Mouse (Mus musculus) intestine, embryonic 14.5 days (tissue): ENCODE data around the gene Ankrd13b. TPM values are rescaled to one million over a fixed set of nuclear protein-coding genes. Genes with fewer than 3 reads are reported as not detected.

Experiments used
- ATAC-seq: fragments of 200-750 bp; cut with Nextera tagmentation; replicated peaks from 2 replicates; pipeline ENCODE4 v1.8.0; 2017; ENCODE audit warnings: low read depth, moderate number of reproducible peaks, moderate TSS enrichment, moderate library complexity; ENCODE audit not compliant: low FRiP score, low TSS enrichment
- DNase-seq: peaks from one replicate; pipeline ENCODE4 v3.0.0-alpha.2; 2018; ENCODE audit warnings: low spot score
- H3K27ac ChIP-seq: fragments of 300-500 bp; sonication (generic); 2 replicates; pipeline ENCODE4 v1.5.1; 2014; ENCODE audit warnings: low read depth, mild to moderate bottlenecking, control low read depth
- H3K27me3 ChIP-seq: fragments of 300-500 bp; sonication (generic); replicated peaks from 2 replicates; pipeline ENCODE4 v1.6.1; 2014; ENCODE audit warnings: low read length, control low read depth; ENCODE audit not compliant: control insufficient read depth, insufficient read depth
- H3K36me3 ChIP-seq: fragments of 300-500 bp; sonication (generic); 2 replicates; pipeline ENCODE4 v1.6.1; 2014; ENCODE audit warnings: low read length, control low read depth; ENCODE audit not compliant: control insufficient read depth, insufficient read depth
- H3K4me1 ChIP-seq: fragments of 300-500 bp; sonication (generic); replicated peaks from 2 replicates; pipeline ENCODE4 v1.6.1; 2014; ENCODE audit warnings: low read length, control low read depth, mixed read lengths; ENCODE audit not compliant: control insufficient read depth, insufficient read depth
- H3K4me2 ChIP-seq: fragments of 300-500 bp; sonication (generic); 2 replicates; pipeline ENCODE4 v1.6.1; 2014; ENCODE audit warnings: low read length
- H3K4me3 ChIP-seq: fragments of 300-500 bp; sonication (generic); 2 replicates; pipeline ENCODE4 v1.5.1; 2014; ENCODE audit warnings: low read depth, low read length, control low read depth, mixed read lengths
- H3K9ac ChIP-seq: fragments of 300-500 bp; sonication (generic); 2 replicates; pipeline ENCODE4 v1.6.1; 2014; ENCODE audit warnings: mild to moderate bottlenecking, low read length
- H3K9me3 ChIP-seq: fragments of 300-500 bp; sonication (generic); 2 replicates; pipeline ENCODE4 v1.6.1; 2016; ENCODE audit warnings: low read length, control low read depth; ENCODE audit not compliant: control insufficient read depth
- WGBS: fragments of 180-500 bp; shearing (Covaris S2); extraction: QIAGEN DNeasy Blood & Tissue Kit; methylation state at CpG from one replicate; pipeline ENCODE4 v1.1.7; 2014; 5-methylcytosine and 5-hydroxymethylcytosine counted together
- polyA plus RNA-seq: library from polyadenylated mRNA; unstranded; fragments of >200 nt; fragmentation: Nextera tagmentation; extraction: Ambion mirVana; gene quantifications from 2 replicates; pipeline ENCODE4 v1.2.1, GENCODE M21; 2014

Ankrd13b gene
- polyA plus RNA-seq, 1 experiment from 2014 or later: 8.3 TPM

GRCm38 (mm10) chr11:77463786-77464185, 25.7 kb downstream of the Ankrd13b start:
- no peak overlapping the region for H3K27ac ChIP-seq
- H3K4me3 ChIP-seq: no peak overlapping the region
- 71% methylated on average over 10 of the region's 10 CpGs for WGBS
- H3K36me3 ChIP-seq: no peaks in the 10 kb centered on the region
- DNase-seq (no peak), ATAC-seq (no peak)
- peaks cover 65% of the 10 kb centered on the region for H3K27me3 ChIP-seq
- H3K4me2 ChIP-seq: no peak overlapping the region
- peaks cover 9% of the 10 kb centered on the region; the same call in 1 of the 2 replicates for H3K4me1 ChIP-seq
- H3K9me3 ChIP-seq: no peaks in the 10 kb centered on the region
- no peak overlapping the region for H3K9ac ChIP-seq

- Histone ChIP-seq H3K4me3 (no peak overlapping the region), H3K9ac (no peak overlapping the region), H3K27me3 (peaks cover 58% of the 10 kb centered on the region), H3K36me3 (no peaks in the 10 kb centered on the region), H3K27ac (no peak overlapping the region), H3K4me1 (peaks cover 9% of the 10 kb centered on the region; the same call in 1 of the 2 replicates), H3K4me2 (peak overlapping the region; percentile 90), H3K9me3 (no peaks in the 10 kb centered on the region)
- no peak for ATAC-seq
- 42% methylated on average over 8 of the region's 8 CpGs for WGBS
- DNase-seq: no peak
These were observed 26.4 kb downstream of the Ankrd13b start for GRCm38 (mm10) chr11:77463101-77463445.

- 1% methylated on average over 69 of the region's 73 CpGs for WGBS
- peak within 1 kb of the TSS; percentile 54 for H3K4me3 ChIP-seq
- H3K27ac ChIP-seq: no peak within 1 kb of the TSS
- H3K27me3 ChIP-seq: peaks cover 52% of the 10 kb centered on the region
- peaks cover 9% of the 10 kb centered on the region; the same call in 1 of the 2 replicates for H3K4me1 ChIP-seq
- peak; percentile 72 for DNase-seq
- H3K4me2 ChIP-seq: peak within 1 kb of the TSS; percentile 90
- no peaks in the 10 kb centered on the region for H3K9me3 ChIP-seq
- H3K9ac ChIP-seq: peak within 1 kb of the TSS; percentile 31
- ATAC-seq: peak; percentile 44
- H3K36me3 ChIP-seq: no peaks in the 10 kb centered on the region
These were observed 27.0 kb downstream of the Ankrd13b start, which contains the start of gene Coro6 for GRCm38 (mm10) chr11:77462283-77463100. TSS of gene Coro6 (plus strand) at chr11:77462411.

GRCm38 (mm10) chr11:77461856-77462255, 27.6 kb downstream of the Ankrd13b start:
- ATAC-seq (no peak), DNase-seq (no peak)
- Histone ChIP-seq H3K4me1 (peaks cover 9% of the 10 kb centered on the region; the same call in 1 of the 2 replicates), H3K27me3 (peaks cover 46% of the 10 kb centered on the region), H3K4me2 (peak overlapping the region; percentile 90), H3K36me3 (no peaks in the 10 kb centered on the region), H3K27ac (no peak overlapping the region), H3K4me3 (peak overlapping the region; percentile 54), H3K9me3 (no peaks in the 10 kb centered on the region), H3K9ac (peak overlapping the region; percentile 31; the same call in 1 of the 2 replicates)
- 3% methylated on average over 6 of the region's 6 CpGs for WGBS

- peak; percentile 43 for DNase-seq
- no peak overlapping the region for H3K27ac ChIP-seq
These were observed 32.6 kb downstream of the Ankrd13b start for GRCm38 (mm10) chr11:77456866-77457265.

GRCm38 (mm10) chr11:77455770-77456510, 33.5 kb downstream of the Ankrd13b start:
- peaks cover 6% of the 10 kb centered on the region for H3K27me3 ChIP-seq
- H3K36me3 ChIP-seq: peaks cover 9% of the 10 kb centered on the region; the same call in 1 of the 2 replicates
- no peaks in the 10 kb centered on the region for H3K4me1 ChIP-seq
- 84% methylated on average over 9 of the region's 9 CpGs for WGBS
- H3K4me2 ChIP-seq: no peak overlapping the region
- no peak overlapping the region for H3K27ac ChIP-seq
- ATAC-seq: no peak
- no peak for DNase-seq
- H3K9ac ChIP-seq: no peak overlapping the region
- H3K9me3 ChIP-seq: no peaks in the 10 kb centered on the region
- no peak overlapping the region for H3K4me3 ChIP-seq

More at GRCm38 (mm10) chr11:77456866-77457265, 32.6 kb downstream of the Ankrd13b start:
- Histone ChIP-seq H3K9ac (no peak overlapping the region), H3K9me3 (no peaks in the 10 kb centered on the region), H3K4me3 (no peak overlapping the region), H3K27me3 (peaks cover 14% of the 10 kb centered on the region), H3K4me2 (no peak overlapping the region), H3K4me1 (peaks cover 2% of the 10 kb centered on the region; the same call in 1 of the 2 replicates), H3K36me3 (peaks cover 9% of the 10 kb centered on the region; the same call in 1 of the 2 replicates)
- ATAC-seq: no peak
- WGBS: 42% methylated on average over 6 of the region's 6 CpGs

GRCm38 (mm10) chr11:77453388-77453787, 36.1 kb downstream of the Ankrd13b start:
- WGBS: 91% methylated on average over 2 of the region's 2 CpGs
- peaks cover 17% of the 10 kb centered on the region for H3K36me3 ChIP-seq

GRCm38 (mm10) chr11:77451670-77452069, 37.8 kb downstream of the Ankrd13b start:
- no peak overlapping the region for H3K9ac ChIP-seq
- peaks cover 17% of the 10 kb centered on the region for H3K36me3 ChIP-seq
- no peak for ATAC-seq
- H3K4me1 ChIP-seq: no peaks in the 10 kb centered on the region
- no peak overlapping the region for H3K4me3 ChIP-seq
- no peak overlapping the region for H3K27ac ChIP-seq
- H3K9me3 ChIP-seq: no peaks in the 10 kb centered on the region
- 95% methylated on average over 2 of the region's 2 CpGs for WGBS
- H3K4me2 ChIP-seq: no peak overlapping the region
- H3K27me3 ChIP-seq: no peaks in the 10 kb centered on the region
- no peak for DNase-seq

More at GRCm38 (mm10) chr11:77453388-77453787, 36.1 kb downstream of the Ankrd13b start:
- H3K27me3 ChIP-seq: no peaks in the 10 kb centered on the region
- no peak overlapping the region for H3K4me2 ChIP-seq
- ATAC-seq (no peak), DNase-seq (no peak)
- no peak overlapping the region for H3K4me3 ChIP-seq
- no peaks in the 10 kb centered on the region for H3K9me3 ChIP-seq
- H3K27ac ChIP-seq: no peak overlapping the region
- H3K4me1 ChIP-seq: no peaks in the 10 kb centered on the region
- no peak overlapping the region for H3K9ac ChIP-seq
